Mouse (Mus musculus) heart, embryonic 13.5 days (tissue): ENCODE data around the gene Epn3. TPM values are rescaled to one million over a fixed set of nuclear protein-coding genes. Genes with fewer than 3 reads are reported as not detected.

Source experiments
- ATAC-seq: fragments of 200-750 bp; cut with Nextera tagmentation; 2 replicates; pipeline ENCODE4 v1.8.0; 2017; ENCODE audit warnings: moderate TSS enrichment; ENCODE audit not compliant: insufficient number of reproducible peaks, low FRiP score, low TSS enrichment; ENCODE audit errors: extremely low read depth
- H3K27ac ChIP-seq: fragments of 300-500 bp; sonication (generic); replicated peaks from 2 replicates; pipeline ENCODE4 v1.5.1; 2015; ENCODE audit warnings: moderate library complexity, mild to moderate bottlenecking, inconsistent platforms
- H3K27me3 ChIP-seq: fragments of 300-500 bp; sonication (generic); replicated peaks from 2 replicates; pipeline ENCODE4 v1.6.1; 2015; ENCODE audit warnings: mild to moderate bottlenecking, inconsistent platforms
- H3K36me3 ChIP-seq: fragments of 300-500 bp; sonication (generic); 2 replicates; pipeline ENCODE4 v1.6.1; 2015; ENCODE audit warnings: mild to moderate bottlenecking, inconsistent platforms
- H3K4me1 ChIP-seq: fragments of 300-500 bp; sonication (generic); 2 replicates; pipeline ENCODE4 v1.6.1; 2015; ENCODE audit warnings: inconsistent platforms
- H3K4me2 ChIP-seq: fragments of 300-500 bp; sonication (generic); 2 replicates; pipeline ENCODE4 v1.6.1; 2015; ENCODE audit warnings: inconsistent platforms, mild to moderate bottlenecking, moderate library complexity
- H3K4me3 ChIP-seq: fragments of 300-500 bp; sonication (generic); 2 replicates; pipeline ENCODE4 v1.5.1; 2015; ENCODE audit warnings: moderate library complexity, mild to moderate bottlenecking, inconsistent platforms
- H3K9ac ChIP-seq: fragments of 300-500 bp; sonication (generic); 2 replicates; pipeline ENCODE4 v1.6.1; 2015; ENCODE audit warnings: inconsistent platforms, mild to moderate bottlenecking, moderate library complexity
- H3K9me3 ChIP-seq: fragments of 300-500 bp; sonication (generic); 2 replicates; pipeline ENCODE4 v1.6.1; 2016; ENCODE audit warnings: inconsistent platforms
- WGBS: fragments of 180-500 bp; shearing (Covaris S2); methylation state at CpG from one replicate; pipeline ENCODE4 v1.1.7; 2015; ENCODE audit warnings: mixed read lengths; 5-methylcytosine and 5-hydroxymethylcytosine counted together
- polyA plus RNA-seq: library from polyadenylated mRNA; unstranded; fragments of >200 nt; fragmentation: Nextera tagmentation; extraction: Ambion mirVana; gene quantifications from 2 replicates; pipeline ENCODE4 v1.2.1, GENCODE M21; 2015

The Epn3 gene
- polyA plus RNA-seq, 1 experiment from 2014 or later, result 11.8 TPM

- peaks cover 89% of the 10 kb centered on the region for H3K27me3 ChIP-seq
- WGBS, result 82% methylated on average over 9 of the region's 9 CpGs
- no peaks in the 10 kb centered on the region for H3K36me3 ChIP-seq
- no peak overlapping the region for H3K9ac ChIP-seq
- H3K4me1 ChIP-seq, result peaks cover 5% of the 10 kb centered on the region
- ATAC-seq, result no peak
- no peaks in the 10 kb centered on the region for H3K9me3 ChIP-seq
- H3K4me2 ChIP-seq, result no peak overlapping the region
- no peak overlapping the region for H3K4me3 ChIP-seq
- no peak overlapping the region for H3K27ac ChIP-seq
Measured at GRCm38 (mm10) chr11:94480382-94480781, 19.4 kb downstream of the Epn3 start.

GRCm38 (mm10) chr11:94477651-94478050, 22.1 kb downstream of the Epn3 start:
- no peak for ATAC-seq
- no peak overlapping the region for H3K9ac ChIP-seq
- no peak overlapping the region for H3K4me3 ChIP-seq
- H3K4me1 ChIP-seq, result peaks cover 28% of the 10 kb centered on the region
- no peak overlapping the region for H3K27ac ChIP-seq
- peaks cover 96% of the 10 kb centered on the region for H3K27me3 ChIP-seq
- 60% methylated on average over 6 of the region's 6 CpGs for WGBS
- no peaks in the 10 kb centered on the region for H3K9me3 ChIP-seq
- no peak overlapping the region for H3K4me2 ChIP-seq
- no peaks in the 10 kb centered on the region for H3K36me3 ChIP-seq

- peaks cover 46% of the 10 kb centered on the region for H3K4me1 ChIP-seq
- H3K36me3 ChIP-seq, result no peaks in the 10 kb centered on the region
- H3K9ac ChIP-seq, result no peak overlapping the region
- H3K4me3 ChIP-seq, result no peak overlapping the region
- 20% methylated on average over 11 of the region's 11 CpGs for WGBS
- no peaks in the 10 kb centered on the region for H3K9me3 ChIP-seq
- H3K27ac ChIP-seq, result no peak overlapping the region
- no peak for ATAC-seq
- no peak overlapping the region for H3K4me2 ChIP-seq
- H3K27me3 ChIP-seq, result peaks cover 99% of the 10 kb centered on the region
Measured at GRCm38 (mm10) chr11:94475722-94476121, 24.1 kb downstream of the Epn3 start.

GRCm38 (mm10) chr11:94474544-94474910, 25.2 kb downstream of the Epn3 start:
- no peak for ATAC-seq
- H3K4me1 ChIP-seq, result peaks cover 55% of the 10 kb centered on the region
- no peak overlapping the region for H3K27ac ChIP-seq
- peak overlapping the region; percentile 98 for H3K4me2 ChIP-seq
- H3K9ac ChIP-seq, result peak overlapping the region; percentile 84
- peak overlapping the region; percentile 64 for H3K4me3 ChIP-seq
- H3K36me3 ChIP-seq, result no peaks in the 10 kb centered on the region
- no peaks in the 10 kb centered on the region for H3K9me3 ChIP-seq
- peaks cover 89% of the 10 kb centered on the region for H3K27me3 ChIP-seq
- WGBS, result 2% methylated on average over 11 of the region's 11 CpGs

- Histone ChIP-seq H3K36me3 (no peaks in the 10 kb centered on the region), H3K9ac (peak within 1 kb of the TSS; percentile 84)
- under 1% methylated on average over 61 of the region's 71 CpGs for WGBS
Measured at GRCm38 (mm10) chr11:94473707-94474543, 25.8 kb downstream of the Epn3 start, which contains the start of gene Cacna1g. Cacna1g (minus strand) TSS chr11:94474198.

GRCm38 (mm10) chr11:94472916-94473706, 26.7 kb downstream of the Epn3 start:
- Histone ChIP-seq H3K9ac (peak overlapping the region; percentile 84), H3K9me3 (no peaks in the 10 kb centered on the region), H3K27me3 (peaks cover 75% of the 10 kb centered on the region), H3K27ac (peak overlapping the region; percentile 61), H3K4me2 (peak overlapping the region; percentile 98), H3K36me3 (no peaks in the 10 kb centered on the region), H3K4me1 (peaks cover 70% of the 10 kb centered on the region), H3K4me3 (peak overlapping the region; percentile 64)
- under 1% methylated on average over 52 of the region's 52 CpGs for WGBS
- ATAC-seq, result no peak

More at GRCm38 (mm10) chr11:94473707-94474543, 25.8 kb downstream of the Epn3 start, which contains the start of gene Cacna1g:
- ATAC-seq, result peak; percentile 80
- H3K4me1 ChIP-seq, result peaks cover 61% of the 10 kb centered on the region
- H3K27ac ChIP-seq, result peak within 1 kb of the TSS; percentile 61
- peaks cover 83% of the 10 kb centered on the region for H3K27me3 ChIP-seq
- no peaks in the 10 kb centered on the region for H3K9me3 ChIP-seq
- peak within 1 kb of the TSS; percentile 98 for H3K4me2 ChIP-seq
- H3K4me3 ChIP-seq, result peak within 1 kb of the TSS; percentile 64

- Histone ChIP-seq H3K36me3 (no peaks in the 10 kb centered on the region), H3K27ac (no peak overlapping the region), H3K27me3 (peaks cover 69% of the 10 kb centered on the region), H3K4me1 (peaks cover 75% of the 10 kb centered on the region), H3K4me2 (peak overlapping the region; percentile 98), H3K9me3 (no peaks in the 10 kb centered on the region), H3K9ac (peak overlapping the region; percentile 84), H3K4me3 (peak overlapping the region; percentile 64)
- WGBS, result under 1% methylated on average over 15 of the region's 15 CpGs
- ATAC-seq, result no peak
Measured at GRCm38 (mm10) chr11:94472585-94472915, 27.2 kb downstream of the Epn3 start.

- Histone ChIP-seq H3K27ac (no peak overlapping the region), H3K36me3 (no peaks in the 10 kb centered on the region), H3K9me3 (no peaks in the 10 kb centered on the region), H3K4me2 (peak overlapping the region; percentile 98), H3K27me3 (peaks cover 63% of the 10 kb centered on the region), H3K4me3 (peak overlapping the region; percentile 64), H3K9ac (peak overlapping the region; percentile 84), H3K4me1 (peaks cover 81% of the 10 kb centered on the region)
- WGBS, result 6% methylated on average over 17 of the region's 17 CpGs
- ATAC-seq, result no peak
Measured at GRCm38 (mm10) chr11:94471740-94472584, 27.8 kb downstream of the Epn3 start.

- no peaks in the 10 kb centered on the region for H3K9me3 ChIP-seq
- WGBS, result 50% methylated on average over 5 of the region's 7 CpGs
- H3K27me3 ChIP-seq, result peaks cover 47% of the 10 kb centered on the region
- H3K9ac ChIP-seq, result no peak overlapping the region
- ATAC-seq, result no peak
- no peak overlapping the region for H3K4me2 ChIP-seq
- peaks cover 79% of the 10 kb centered on the region for H3K4me1 ChIP-seq
- H3K36me3 ChIP-seq, result no peaks in the 10 kb centered on the region
- H3K4me3 ChIP-seq, result no peak overlapping the region
- H3K27ac ChIP-seq, result no peak overlapping the region
Measured at GRCm38 (mm10) chr11:94470391-94470790, 29.4 kb downstream of the Epn3 start.

- peak overlapping the region; percentile 49 for H3K27ac ChIP-seq
- H3K9me3 ChIP-seq, result no peaks in the 10 kb centered on the region
- H3K27me3 ChIP-seq, result peaks cover 37% of the 10 kb centered on the region
- H3K4me3 ChIP-seq, result no peak overlapping the region
- ATAC-seq, result no peak
- H3K36me3 ChIP-seq, result no peaks in the 10 kb centered on the region
- peak overlapping the region; percentile 17 for H3K4me2 ChIP-seq
- 48% methylated on average over 5 of the region's 9 CpGs for WGBS
- peaks cover 77% of the 10 kb centered on the region for H3K4me1 ChIP-seq
- H3K9ac ChIP-seq, result no peak overlapping the region; the same call in 1 of the 2 replicates
Measured at GRCm38 (mm10) chr11:94469136-94470064, 30.4 kb downstream of the Epn3 start.
